Mouse (Mus musculus): ENCODE data around the gene Pkn3.

DNA sequence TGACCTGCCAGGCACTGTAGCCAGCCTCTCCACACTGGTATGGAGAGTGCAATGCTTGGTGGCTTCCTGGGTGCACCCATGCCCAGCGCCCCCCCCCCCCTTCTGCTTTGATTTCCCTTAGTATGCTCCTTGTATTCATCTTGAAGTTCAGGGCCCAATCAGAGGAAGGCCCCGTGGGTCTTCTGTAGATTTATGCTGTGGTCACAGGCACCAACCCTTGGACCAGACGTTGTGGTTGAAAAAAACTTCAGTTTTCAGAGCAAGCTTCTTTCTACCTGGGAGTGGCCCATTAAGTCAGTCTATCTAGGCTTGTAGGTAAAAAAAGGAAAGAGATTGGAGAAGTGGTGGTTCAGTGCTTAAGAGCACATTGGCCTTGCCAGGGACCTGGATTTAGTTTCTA lies 13.7 kb upstream of the Pkn3 start:
- no peak for TF ChIP-seq POLR2A (IDR thresholded peaks at IDR 0.05; ENCODE audit: low read depth, low read length)
- no peak for TF ChIP-seq CTCF (IDR thresholded peaks at IDR 0.05; ENCODE audit: extremely low read depth, insufficient read length, insufficient replicate concordance, low read depth, low read length)
